In genomic region chr12:47163171-47163570, GRCm38 (mm10) we compare ENCODE assay signal across 10 mouse cellular contexts.
A peak's percentile ranks its signal among the peaks of the same experiment; 100 is the strongest.
DNase-seq lines count a peak whose midpoint lies in the region; ATAC-seq lines count a peak whose summit lies in the region.
"Had no signal": no experiment of that assay in that cellular context is flagged by ENCODE, and none has a peak within 500 bp of the region (broad histone marks: within the 10 kb centered on the region; RNA-seq: fewer than 3 reads in every experiment).

No protein-coding gene starts in this region.

- peak overlapping the region; percentile 7 for H3K4me2 ChIP-seq in neural tube, embryonic 11.5 days (ENCODE audit: low read depth)
- H3K4me2 ChIP-seq in midbrain, embryonic 12.5 days (replicated peaks) = peak overlapping the region; percentile 36

- ATAC-seq in cerebellum, adult (ENCODE audit: insufficient number of reproducible peaks, low FRiP score, low TSS enrichment) = no peak
- ATAC-seq in neural tube, embryonic 11.5 days (ENCODE audit: insufficient read depth, low FRiP score, low TSS enrichment) = 0 out of 2 replicates have a peak, but pooled peaks have one; percentile 22
- peak; percentile 52; the same call in 1 of the 2 replicates for ATAC-seq in midbrain, embryonic 12.5 days (ENCODE audit: low FRiP score, low read depth)

- H3K27ac ChIP-seq in neural tube, embryonic 11.5 days (ENCODE audit: low read depth, low read length) = peak overlapping the region; percentile 35; the same call in 1 of the 2 replicates
- peak overlapping the region; percentile 81 for H3K27ac ChIP-seq in midbrain, embryonic 12.5 days (replicated peaks)

- no peaks in the 10 kb centered on the region; the same call in 1 of the 2 replicates for H3K4me1 ChIP-seq in neural tube, embryonic 11.5 days (ENCODE audit: control insufficient read depth, insufficient read depth, low read length)
- peaks cover 24% of the 10 kb centered on the region for H3K4me1 ChIP-seq in midbrain, embryonic 12.5 days

- no peaks in the 10 kb centered on the region for H3K27me3 ChIP-seq in neural tube, embryonic 11.5 days (ENCODE audit: control insufficient read depth, insufficient read depth, low read length)
- H3K27me3 ChIP-seq in midbrain, embryonic 12.5 days = no peaks in the 10 kb centered on the region

- 38% methylated on average over 1 of the region's 1 CpGs for WGBS in neural tube, embryonic 11.5 days
- WGBS in midbrain, embryonic 12.5 days = 20% methylated on average over 1 of the region's 1 CpGs

- H3K9me3 ChIP-seq in neural tube, embryonic 11.5 days (ENCODE audit: control insufficient read depth, low read length) = no peaks in the 10 kb centered on the region
- no peaks in the 10 kb centered on the region for H3K9me3 ChIP-seq in midbrain, embryonic 12.5 days

- DNase-seq in cerebellum, adult 9-11 months = peak; percentile 5
- no peak for DNase-seq in neural tube, embryonic 11.5 days (ENCODE audit: low spot score)
- DNase-seq in neural tube, embryonic 10.5 days (ENCODE audit: extremely low spot score, low spot score) = no peak
- no peak for DNase-seq in adrenal gland, postnatal 36 days
- DNase-seq in frontal cortex, postnatal 10 days (ENCODE audit: low spot score in 2 of 2) = no peak
- no peak for DNase-seq in urinary bladder, postnatal 4 days (ENCODE audit: low spot score in 2 of 2)
- DNase-seq: kidney, adult 9 months; spleen, adult 18-20 months had no signal

- H3K36me3 ChIP-seq in neural tube, embryonic 11.5 days (ENCODE audit: control insufficient read depth, insufficient read depth, low read length) = no peaks in the 10 kb centered on the region
- no peaks in the 10 kb centered on the region for H3K36me3 ChIP-seq in midbrain, embryonic 12.5 days

- H3K4me3 ChIP-seq in neural tube, embryonic 11.5 days (ENCODE audit: low read depth, low read length) = no peak overlapping the region
- H3K4me3 ChIP-seq in midbrain, embryonic 12.5 days = no peak overlapping the region

- no peak overlapping the region for H3K9ac ChIP-seq in neural tube, embryonic 11.5 days (ENCODE audit: low read length)
- H3K9ac ChIP-seq in midbrain, embryonic 12.5 days (replicated peaks) = peak overlapping the region; percentile 12; the same call in 1 of the 2 replicates
